9 mouse cellular contexts compared by ENCODE assay signal in genomic region chr4:59786661-59787060, GRCm38 (mm10). TPM values are rescaled to one million over a fixed set of nuclear protein-coding genes. Genes with fewer than 3 reads are reported as not detected.
DNase-seq lines count a peak whose midpoint lies in the region; ATAC-seq and TF ChIP-seq lines count a peak whose summit lies in the region.
"Had no signal": no experiment of that assay in that cellular context is flagged by ENCODE, and none has a peak within 500 bp of the region (broad histone marks: within the 10 kb centered on the region; RNA-seq: fewer than 3 reads in every experiment).

No protein-coding gene starts in this region.

- no peak overlapping the region for H3K4me3 ChIP-seq in hindbrain, embryonic 11.5 days (ENCODE audit: low read depth, low read length)
- no peak overlapping the region for H3K4me3 ChIP-seq in hindbrain, embryonic 12.5 days
- H3K4me3 ChIP-seq in cortical plate, adult 2 months (ENCODE audit: insufficient read depth, low read length): no peak overlapping the region
- H3K4me3 ChIP-seq in limb, embryonic 14.5 days (replicated peaks; ENCODE audit: low read length): no peak overlapping the region
- H3K4me3 ChIP-seq: embryonic facial prominence, embryonic 12.5 days had no signal

- H3K27me3 ChIP-seq in hindbrain, embryonic 11.5 days (ENCODE audit: control insufficient read depth, insufficient read depth, low read length): no peaks in the 10 kb centered on the region
- H3K27me3 ChIP-seq in hindbrain, embryonic 12.5 days: no peaks in the 10 kb centered on the region
- H3K27me3 ChIP-seq in limb, embryonic 14.5 days (ENCODE audit: control insufficient read depth, insufficient read depth, low read length): no peaks in the 10 kb centered on the region
- H3K27me3 ChIP-seq: embryonic facial prominence, embryonic 12.5 days had no signal

- H3K4me1 ChIP-seq in hindbrain, embryonic 11.5 days (replicated peaks; ENCODE audit: control insufficient read depth, insufficient read depth, low read length): no peaks in the 10 kb centered on the region
- peaks cover 5% of the 10 kb centered on the region for H3K4me1 ChIP-seq in hindbrain, embryonic 12.5 days
- H3K4me1 ChIP-seq in cortical plate, adult 2 months (ENCODE audit: control insufficient read depth, insufficient read depth, low read length): peaks cover 3% of the 10 kb centered on the region; the same call in 1 of the 2 replicates
- H3K4me1 ChIP-seq in limb, embryonic 14.5 days (ENCODE audit: control insufficient read depth, insufficient read depth, low read length): peaks cover 3% of the 10 kb centered on the region; the same call in 1 of the 2 replicates

- peak; percentile 88 for DNase-seq in hindbrain, embryonic 11.5 days (ENCODE audit: low spot score)
- peak; percentile 69 for DNase-seq in T-cell, adult 2 months (ENCODE audit: low spot score)
- DNase-seq in heart, postnatal 36 days: peak; percentile 81 to 89
- DNase-seq in limb, embryonic 14.5 days (ENCODE audit: low spot score): peak; percentile 63
- peak; percentile 84 for DNase-seq in thymus, postnatal 14 days

- intact Hi-C loops in heart, postnatal 36 days (cut with DNase I): loop anchor here (1.0 to 2.0 kb wide), 3 partner anchors 16 to 85 kb away; no protein-coding TSS in a partner anchor

- H3K4me2 ChIP-seq in hindbrain, embryonic 11.5 days (replicated peaks; ENCODE audit: low read depth, low read length): no peak overlapping the region
- no peak overlapping the region for H3K4me2 ChIP-seq in hindbrain, embryonic 12.5 days (replicated peaks)
- H3K4me2 ChIP-seq in limb, embryonic 14.5 days (replicated peaks; ENCODE audit: low read depth, low read length, severe bottlenecking): no peak overlapping the region
- H3K4me2 ChIP-seq: embryonic facial prominence, embryonic 12.5 days had no signal

- H3K9me3 ChIP-seq in hindbrain, embryonic 11.5 days (ENCODE audit: control insufficient read depth, low read length): no peaks in the 10 kb centered on the region
- H3K9me3 ChIP-seq in hindbrain, embryonic 12.5 days (replicated peaks): no peaks in the 10 kb centered on the region
- no peaks in the 10 kb centered on the region for H3K9me3 ChIP-seq in limb, embryonic 14.5 days (ENCODE audit: control insufficient read depth, low read length)
- H3K9me3 ChIP-seq: embryonic facial prominence, embryonic 12.5 days had no signal

- WGBS in hindbrain, embryonic 11.5 days: under 1% methylated on average over 7 of the region's 7 CpGs
- WGBS in hindbrain, embryonic 12.5 days: 1% methylated on average over 7 of the region's 7 CpGs
- WGBS in limb, embryonic 14.5 days: 0% methylated on average over 7 of the region's 7 CpGs

- H3K9ac ChIP-seq in hindbrain, embryonic 11.5 days (ENCODE audit: low read depth, low read length): no peak overlapping the region
- H3K9ac ChIP-seq in hindbrain, embryonic 12.5 days: no peak overlapping the region
- H3K9ac ChIP-seq in limb, embryonic 14.5 days (ENCODE audit: low read depth, low read length, severe bottlenecking): no peak overlapping the region
- H3K9ac ChIP-seq: embryonic facial prominence, embryonic 12.5 days had no signal

- no peaks in the 10 kb centered on the region for H3K36me3 ChIP-seq in hindbrain, embryonic 11.5 days (ENCODE audit: control insufficient read depth, insufficient read depth, low read length)
- no peaks in the 10 kb centered on the region for H3K36me3 ChIP-seq in hindbrain, embryonic 12.5 days
- H3K36me3 ChIP-seq in limb, embryonic 14.5 days (ENCODE audit: control insufficient read depth, insufficient read depth, low read length): no peaks in the 10 kb centered on the region
- H3K36me3 ChIP-seq: embryonic facial prominence, embryonic 12.5 days had no signal

- TF ChIP-seq POLR2A in cortical plate, adult 2 months (IDR thresholded peaks at IDR 0.05; ENCODE audit: extremely low read depth, insufficient read depth, low read length): no peak
- TF ChIP-seq POLR2A in limb, embryonic 14.5 days (IDR thresholded peaks at IDR 0.05; ENCODE audit: borderline replicate concordance, extremely low read depth, insufficient read depth, insufficient read length): no peak

- no peak for ATAC-seq in hindbrain, embryonic 11.5 days (ENCODE audit: low FRiP score)
- ATAC-seq in hindbrain, embryonic 12.5 days (ENCODE audit: low FRiP score): no peak
- ATAC-seq in limb, embryonic 14.5 days (ENCODE audit: low FRiP score, low read depth): no peak
- peak; percentile 41; the same call in 1 of the 2 replicates for ATAC-seq in neutrophil, adult 5-6 weeks (ENCODE audit: extremely low read depth, insufficient number of reproducible peaks, low FRiP score, poor library complexity, severe bottlenecking)

- H3K27ac ChIP-seq in hindbrain, embryonic 11.5 days (ENCODE audit: low read depth, low read length): no peak overlapping the region
- H3K27ac ChIP-seq in hindbrain, embryonic 12.5 days: no peak overlapping the region
- no peak overlapping the region for H3K27ac ChIP-seq in cortical plate, adult 2 months (ENCODE audit: insufficient read depth, low read length)
- H3K27ac ChIP-seq in limb, embryonic 14.5 days (replicated peaks; ENCODE audit: low read depth, low read length): no peak overlapping the region
- H3K27ac ChIP-seq: embryonic facial prominence, embryonic 12.5 days had no signal

- TF ChIP-seq CTCF in cortical plate, adult 2 months (IDR thresholded peaks at IDR 0.05; ENCODE audit: extremely low read depth, insufficient read depth, low read length): peak; percentile 94

RNA-seq across cellular contexts. Expression of gene Inip, which starts 14.7 kb away (rescaled TPM):
- polyA plus RNA-seq in hindbrain, embryonic 11.5 days (2014; fragmentation: Nextera tagmentation; extraction: Ambion mirVana): 94.3 and 105 TPM in 2 replicates
- polyA plus RNA-seq in hindbrain, embryonic 12.5 days (2016; fragmentation: Nextera tagmentation; extraction: Ambion mirVana): 78.4 and 80.1 TPM in 2 replicates
- polyA plus RNA-seq in cortical plate, adult 2 months (2012; rRNA removed): 21.9 and 22.3 TPM in 2 replicates
- total RNA-seq in heart, postnatal 36 days (2021): 1 to 10 TPM; 8.3 to 8.7 TPM
- polyA plus RNA-seq in limb, embryonic 14.5 days (2012; rRNA removed): 17.6 and 20.4 TPM in 2 replicates
- 40.0 and 49.0 TPM in 2 replicates for polyA plus RNA-seq in limb, embryonic 14.5 days (2014; fragmentation: Nextera tagmentation; extraction: Ambion mirVana)
- total RNA-seq in neutrophil, adult 5-6 weeks (2017): 30.2 and 44.9 TPM in 2 replicates

RNA-seq across cellular contexts. Expression of gene Snx30, which starts 19.0 kb away (rescaled TPM):
- 13.4 and 19.1 TPM in 2 replicates for polyA plus RNA-seq in hindbrain, embryonic 11.5 days (2014; fragmentation: Nextera tagmentation; extraction: Ambion mirVana)
- 14.7 and 17.3 TPM in 2 replicates for polyA plus RNA-seq in hindbrain, embryonic 12.5 days (2016; fragmentation: Nextera tagmentation; extraction: Ambion mirVana)
- 14.6 and 14.7 TPM in 2 replicates for polyA plus RNA-seq in cortical plate, adult 2 months (2012; rRNA removed)
- total RNA-seq in heart, postnatal 36 days (2021): 1 to 10 TPM; 5.6 to 6.4 TPM
- polyA plus RNA-seq in limb, embryonic 14.5 days (2012; rRNA removed): 6.6 and 7.2 TPM in 2 replicates
- 12.0 and 14.0 TPM in 2 replicates for polyA plus RNA-seq in limb, embryonic 14.5 days (2014; fragmentation: Nextera tagmentation; extraction: Ambion mirVana)
- total RNA-seq in neutrophil, adult 5-6 weeks (2017): 71.2 and 76.0 TPM in 2 replicates
